Mouse (Mus musculus) intestine, postnatal 0 days (tissue): ENCODE data around the gene Tmf1. TPM values are rescaled to one million over a fixed set of nuclear protein-coding genes. Genes with fewer than 3 reads are reported as not detected.

Experiments
- ATAC-seq: fragments of 200-750 bp; cut with Nextera tagmentation; 2 replicates; pipeline ENCODE4 v1.8.0; 2017; ENCODE audit warnings: mild to moderate bottlenecking, moderate TSS enrichment, moderate library complexity
- H3K27ac ChIP-seq: fragments of 300-500 bp; sonication (generic); 2 replicates; pipeline ENCODE4 v1.5.1; 2014; ENCODE audit warnings: mild to moderate bottlenecking, low read depth, low read length, moderate library complexity
- H3K27me3 ChIP-seq: fragments of 300-500 bp; sonication (generic); replicated peaks from 2 replicates; pipeline ENCODE4 v1.6.1; 2014; ENCODE audit warnings: low read length, mixed read lengths; ENCODE audit not compliant: control insufficient read depth, insufficient read depth
- H3K36me3 ChIP-seq: fragments of 300-500 bp; sonication (generic); 2 replicates; pipeline ENCODE4 v1.6.1; 2014; ENCODE audit warnings: mild to moderate bottlenecking, moderate library complexity; ENCODE audit not compliant: control insufficient read depth, insufficient read depth
- H3K4me1 ChIP-seq: fragments of 300-500 bp; sonication (generic); replicated peaks from 2 replicates; pipeline ENCODE4 v1.6.1; 2014; ENCODE audit warnings: antibody characterized with exemption, low read length, mixed read lengths; ENCODE audit not compliant: control insufficient read depth, insufficient read depth
- H3K4me2 ChIP-seq: fragments of 300-500 bp; sonication (generic); replicated peaks from 2 replicates; pipeline ENCODE4 v1.6.1; 2014; ENCODE audit warnings: low read depth, mild to moderate bottlenecking, moderate library complexity
- H3K4me3 ChIP-seq: fragments of 300-500 bp; sonication (generic); 2 replicates; pipeline ENCODE4 v1.5.1; 2014; ENCODE audit warnings: low read depth, low read length
- H3K9ac ChIP-seq: fragments of 300-500 bp; sonication (generic); 2 replicates; pipeline ENCODE4 v1.6.1; 2014; ENCODE audit warnings: mild to moderate bottlenecking, low read depth, low read length
- H3K9me3 ChIP-seq: fragments of 300-500 bp; sonication (generic); 2 replicates; pipeline ENCODE4 v1.6.1; 2016; ENCODE audit warnings: mixed run types; ENCODE audit not compliant: control insufficient read depth
- CTCF ChIP-seq: sonication (generic); IDR thresholded peaks from 2 replicates; pipeline ENCODE4 v1.5.1; 2016; ENCODE audit warnings: low read depth, mild to moderate bottlenecking, control low read depth, antibody characterized with exemption, moderate library complexity
- WGBS: fragments of 180-500 bp; shearing (Covaris S2); extraction: QIAGEN DNeasy Blood & Tissue Kit; methylation state at CpG from one replicate; pipeline ENCODE4 v1.1.7; 2014; 5-methylcytosine and 5-hydroxymethylcytosine counted together
- polyA plus RNA-seq: library from polyadenylated mRNA; unstranded; fragments of >200 nt; fragmentation: Nextera tagmentation; extraction: Ambion mirVana; gene quantifications from 2 replicates; pipeline ENCODE4 v1.2.1, GENCODE M21; 2015

The Tmf1 gene
- polyA plus RNA-seq, 1 experiment from 2014 or later: 42.1 TPM

GRCm38 (mm10) chr6:97204952-97205351, 26.0 kb upstream of the Tmf1 start:
- under 1% methylated on average over 16 of the region's 16 CpGs for WGBS
- H3K4me2 ChIP-seq: peak overlapping the region; percentile 74
- H3K9ac ChIP-seq: peak overlapping the region; percentile 97
- TF ChIP-seq CTCF: no peak
- peak; percentile 44; the same call in 1 of the 2 replicates for ATAC-seq
- H3K27me3 ChIP-seq: no peaks in the 10 kb centered on the region
- H3K4me1 ChIP-seq: 0 out of 2 replicates have a peak, but pooled peaks cover 3% of the 10 kb centered on the region
- no peaks in the 10 kb centered on the region for H3K9me3 ChIP-seq
- peak overlapping the region; percentile 91 for H3K27ac ChIP-seq
- peak overlapping the region; percentile 95 for H3K4me3 ChIP-seq
- no peaks in the 10 kb centered on the region for H3K36me3 ChIP-seq

- Histone ChIP-seq H3K27me3 (no peaks in the 10 kb centered on the region), H3K4me3 (peak overlapping the region; percentile 95), H3K27ac (peak overlapping the region; percentile 91; the same call in 1 of the 2 replicates), H3K4me1 (0 out of 2 replicates have a peak, but pooled peaks cover 3% of the 10 kb centered on the region), H3K9me3 (no peaks in the 10 kb centered on the region), H3K9ac (peak overlapping the region; percentile 97), H3K4me2 (peak overlapping the region; percentile 74), H3K36me3 (no peaks in the 10 kb centered on the region)
- no peak for TF ChIP-seq CTCF
- WGBS: 6% methylated on average over 9 of the region's 9 CpGs
- no peak for ATAC-seq
These were observed 25.4 kb upstream of the Tmf1 start for GRCm38 (mm10) chr6:97204252-97204869.

- Histone ChIP-seq H3K9me3 (no peaks in the 10 kb centered on the region), H3K36me3 (peaks cover 6% of the 10 kb centered on the region), H3K4me1 (0 out of 2 replicates have a peak, but pooled peaks cover 3% of the 10 kb centered on the region), H3K4me2 (no peak overlapping the region), H3K27me3 (no peaks in the 10 kb centered on the region), H3K4me3 (no peak overlapping the region), H3K9ac (no peak overlapping the region), H3K27ac (no peak overlapping the region)
- 55% methylated on average over 3 of the region's 3 CpGs for WGBS
- ATAC-seq: no peak
- no peak for TF ChIP-seq CTCF
These were observed 23.6 kb upstream of the Tmf1 start for GRCm38 (mm10) chr6:97202477-97202876.

- no peak overlapping the region for H3K9ac ChIP-seq
- ATAC-seq: no peak
- no peaks in the 10 kb centered on the region for H3K9me3 ChIP-seq
- TF ChIP-seq CTCF: no peak
- H3K4me3 ChIP-seq: no peak overlapping the region
- 0 out of 2 replicates have a peak, but pooled peaks cover 3% of the 10 kb centered on the region for H3K4me1 ChIP-seq
- 67% methylated on average over 3 of the region's 3 CpGs for WGBS
- H3K27ac ChIP-seq: no peak overlapping the region
- H3K36me3 ChIP-seq: peaks cover 22% of the 10 kb centered on the region
- H3K27me3 ChIP-seq: no peaks in the 10 kb centered on the region
- no peak overlapping the region for H3K4me2 ChIP-seq
These were observed 21.5 kb upstream of the Tmf1 start for GRCm38 (mm10) chr6:97200437-97200836.

- H3K36me3 ChIP-seq: peaks cover 9% of the 10 kb centered on the region; the same call in 1 of the 2 replicates
- ATAC-seq: peak; percentile 61
- H3K4me3 ChIP-seq: peak overlapping the region; percentile 76
- no peaks in the 10 kb centered on the region for H3K27me3 ChIP-seq
- no peaks in the 10 kb centered on the region for H3K9me3 ChIP-seq
- H3K27ac ChIP-seq: peak overlapping the region; percentile 92
- peak overlapping the region; percentile 97 for H3K9ac ChIP-seq
- H3K4me2 ChIP-seq: peak overlapping the region; percentile 76
- 4% methylated on average over 11 of the region's 11 CpGs for WGBS
- H3K4me1 ChIP-seq: peaks cover 3% of the 10 kb centered on the region; the same call in 1 of the 2 replicates
- TF ChIP-seq CTCF: no peak
These were observed 476 bp upstream of the Tmf1 start for GRCm38 (mm10) chr6:97179367-97179828.

GRCm38 (mm10) chr6:97175716-97176115, 3.2 kb downstream of the Tmf1 start:
- H3K9me3 ChIP-seq: no peaks in the 10 kb centered on the region
- no peak for TF ChIP-seq CTCF
- 67% methylated on average over 11 of the region's 11 CpGs for WGBS
- H3K27me3 ChIP-seq: no peaks in the 10 kb centered on the region
- no peak overlapping the region for H3K4me3 ChIP-seq
- H3K4me1 ChIP-seq: peaks cover 3% of the 10 kb centered on the region; the same call in 1 of the 2 replicates
- no peak overlapping the region for H3K9ac ChIP-seq
- H3K36me3 ChIP-seq: peaks cover 24% of the 10 kb centered on the region
- H3K4me2 ChIP-seq: no peak overlapping the region
- no peak for ATAC-seq
- no peak overlapping the region for H3K27ac ChIP-seq
